Mouse (Mus musculus) brain, embryonic 14.5 days (tissue): Measurements from ENCODE around the gene BC029722. TPM values are rescaled to one million over a fixed set of nuclear protein-coding genes. Genes with fewer than 3 reads are reported as not detected.
A peak's percentile ranks its signal among the peaks of the same experiment; 100 is the strongest.

ENCODE experiments used
- DNase-seq: peaks from one replicate; pipeline ENCODE4 v3.0.0-alpha.2; 2011; ENCODE audit warnings: low read depth
- CTCF ChIP-seq: fragments of 200-500 bp; IDR thresholded peaks from 2 replicates; pipeline ENCODE4 v1.5.1; 2012; ENCODE audit warnings: inconsistent platforms, mild to moderate bottlenecking, moderate library complexity, borderline replicate concordance; ENCODE audit not compliant: insufficient read depth, insufficient read length; ENCODE audit errors: extremely low read depth
- POLR2A ChIP-seq: fragments of 200-500 bp; IDR thresholded peaks from 2 replicates; pipeline ENCODE4 v1.6.1; 2012; ENCODE audit warnings: mild to moderate bottlenecking, inconsistent platforms, borderline replicate concordance; ENCODE audit not compliant: poor library complexity, insufficient read depth, insufficient read length, severe bottlenecking; ENCODE audit errors: extremely low read depth
- polyA plus RNA-seq: library from polyadenylated mRNA; depleted of rRNA; stranded (reverse); fragments of >200 nt; gene quantifications from 2 replicates; pipeline ENCODE4 v1.2.3, GENCODE M21; 2012

The BC029722 gene
- polyA plus RNA-seq, 1 experiment: 21.5 TPM

- DNase-seq: peak; percentile 95
- 0 out of 2 replicates have a peak, but pooled peaks have one; percentile 9 for TF ChIP-seq POLR2A
- TF ChIP-seq CTCF: no peak
These were observed 432 bp downstream of the BC029722 start for GRCm38 (mm10) chr2:155818596-155819391.

GRCm38 (mm10) chr2:155817301-155818245 is 1.7 kb downstream of the BC029722 start:
- TF ChIP-seq CTCF (no peak), POLR2A (no peak)
- DNase-seq: no peak

- no peak for DNase-seq
- TF ChIP-seq POLR2A (no peak), CTCF (no peak)
These were observed 3.0 kb downstream of the BC029722 start for GRCm38 (mm10) chr2:155816179-155816578.

- DNase-seq: peak; percentile 27
- TF ChIP-seq POLR2A (no peak), CTCF (no peak)
These were observed 4.4 kb downstream of the BC029722 start for GRCm38 (mm10) chr2:155814829-155815228.

GRCm38 (mm10) chr2:155812637-155813036 is 6.6 kb downstream of the BC029722 start:
- no peak for TF ChIP-seq POLR2A
- DNase-seq: no peak

- peak; percentile 75 for DNase-seq
- TF ChIP-seq POLR2A: no peak
- TF ChIP-seq CTCF: peak; percentile 96
These were observed 7.3 kb downstream of the BC029722 start for GRCm38 (mm10) chr2:155811821-155812396.

- DNase-seq: no peak
- no peak for TF ChIP-seq CTCF
- no peak for TF ChIP-seq POLR2A
These were observed 9.6 kb downstream of the BC029722 start for GRCm38 (mm10) chr2:155809620-155810019.

- TF ChIP-seq CTCF (no peak), POLR2A (no peak)
- no peak for DNase-seq
These were observed 11.8 kb downstream of the BC029722 start for GRCm38 (mm10) chr2:155807408-155807807.

GRCm38 (mm10) chr2:155806548-155806947 is 12.7 kb downstream of the BC029722 start:
- no peak for TF ChIP-seq CTCF
- no peak for TF ChIP-seq POLR2A
- DNase-seq: no peak

GRCm38 (mm10) chr2:155805925-155806255 is 13.3 kb downstream of the BC029722 start:
- TF ChIP-seq CTCF (no peak), POLR2A (no peak)

More at GRCm38 (mm10) chr2:155805925-155806255, 13.3 kb downstream of the BC029722 start:
- DNase-seq: no peak
